Mouse (Mus musculus) mouse trophoblast stem cell (cell line): ENCODE results near the gene Vdac2.

ENCODE experiments used
- in situ Hi-C, 2 experiments: fragments of 300-500 bp; cut with MseI, MboI; formaldehyde crosslinking; loops; 2 replicates in 1 of 2; 3 replicates in 1 of 2; pipeline ENCODE4 v1.15.1; 2025

The Vdac2 gene

DNA sequence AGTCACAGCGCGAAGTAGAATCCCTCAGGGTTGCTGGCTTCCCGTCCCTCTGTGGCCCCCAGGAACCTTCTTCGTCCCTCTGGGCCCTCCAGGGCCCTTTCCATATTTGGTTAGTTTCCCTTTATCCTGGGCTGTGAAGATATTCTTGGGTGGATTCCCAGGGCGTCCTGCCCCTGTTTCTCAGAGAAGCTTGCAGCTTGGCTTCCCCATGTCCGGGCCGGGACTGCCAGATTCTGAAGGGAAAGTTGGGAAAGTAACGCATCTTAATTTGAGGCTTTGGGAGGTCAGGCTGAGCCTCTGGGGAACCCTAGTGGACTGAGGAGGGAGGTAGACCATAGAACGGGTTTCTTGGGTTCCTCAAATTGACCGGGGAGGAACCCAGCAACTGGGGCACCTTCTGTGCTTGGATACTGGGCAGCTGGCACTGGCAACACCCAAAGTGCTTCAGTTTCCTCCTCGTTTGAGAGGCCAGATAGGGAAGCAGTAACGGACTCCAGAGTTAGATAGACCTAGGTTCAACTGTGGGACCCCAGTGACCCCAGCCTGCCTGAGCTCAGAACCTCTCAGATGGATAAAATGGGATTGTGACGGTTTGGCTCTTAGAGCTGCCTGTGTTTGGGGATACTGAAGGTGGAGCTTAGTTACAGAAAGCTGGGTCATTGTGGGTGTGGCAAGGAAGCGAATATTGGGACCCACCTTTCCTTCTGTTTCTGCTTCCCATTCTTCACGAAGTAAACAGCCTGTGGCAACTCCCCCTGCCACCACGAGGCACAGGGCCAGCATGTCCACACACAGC is 27.2 kb downstream of the Vdac2 start:
- in situ Hi-C loops = no loop called here

DNA sequence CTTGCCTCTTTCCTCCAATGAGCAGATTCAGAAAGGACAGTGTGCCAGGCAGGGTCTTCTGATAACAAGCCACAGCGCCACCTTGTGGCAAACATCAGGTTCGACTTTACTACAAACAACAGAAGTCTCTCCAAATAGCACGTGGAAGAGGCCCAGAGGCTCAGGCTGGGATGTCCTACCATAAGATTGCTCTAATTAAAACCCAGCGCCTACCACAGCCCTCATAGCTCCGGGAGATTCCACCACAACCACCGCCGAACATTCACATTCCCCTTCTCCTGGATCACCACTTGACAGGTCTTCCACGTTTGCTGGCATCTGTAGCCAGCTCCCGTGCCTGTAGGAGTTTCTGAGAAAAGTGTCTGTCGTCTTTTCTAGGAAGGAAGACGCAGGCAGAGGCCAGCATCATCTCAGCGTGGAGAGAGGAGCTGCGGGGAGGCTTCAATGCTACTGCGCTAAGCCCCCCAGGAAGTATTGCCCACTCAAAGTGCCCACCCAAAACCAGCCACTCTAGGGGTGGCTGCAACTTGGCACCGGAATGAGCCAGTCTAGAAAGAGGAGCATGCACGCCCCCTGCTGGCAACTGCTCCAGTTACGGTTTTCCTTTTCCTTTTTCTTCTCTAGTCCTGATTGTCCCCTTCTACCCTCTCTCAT is 28.5 kb downstream of the Vdac2 start:
- in situ Hi-C loops = no loop called here

DNA sequence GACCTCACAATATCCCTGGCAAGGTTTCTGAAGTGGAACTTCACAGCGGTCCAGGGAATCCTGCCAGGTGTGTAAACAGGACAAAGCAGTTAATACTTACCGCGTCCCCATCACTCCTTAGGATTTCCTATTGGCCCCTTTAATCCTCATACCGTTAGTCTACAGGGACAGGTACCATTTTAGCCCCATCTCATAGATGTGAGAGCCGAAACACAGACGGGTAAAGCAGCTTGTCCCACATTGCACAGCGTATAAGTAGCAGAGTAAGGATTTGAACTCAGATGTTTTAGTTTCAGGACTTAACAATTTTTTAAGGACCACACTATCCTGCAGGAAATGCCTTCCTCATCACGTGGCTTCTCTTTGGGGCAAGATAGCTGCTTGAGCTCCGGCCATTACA is 29.2 kb downstream of the Vdac2 start:
- in situ Hi-C loops = no loop called here

DNA sequence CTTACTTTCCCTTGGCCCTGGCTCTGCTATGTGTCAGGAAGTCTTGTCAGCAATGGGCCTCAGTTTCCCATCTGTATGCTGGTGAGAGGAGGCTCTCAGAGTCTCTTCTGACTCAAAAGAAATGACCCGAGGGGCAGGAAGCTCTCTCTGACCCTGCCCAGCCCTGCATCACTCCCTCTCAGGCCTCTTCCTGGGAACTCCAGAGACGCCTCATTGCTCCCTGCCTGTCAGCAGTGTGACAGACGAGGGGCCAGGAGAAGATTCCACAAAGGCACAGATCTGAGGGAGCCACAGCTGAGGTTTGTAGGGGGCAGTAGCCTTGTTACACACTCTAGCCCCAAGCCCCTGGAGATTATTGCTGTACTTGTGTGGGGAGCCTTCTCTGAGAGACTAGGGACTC is 30.9 kb downstream of the Vdac2 start:
- in situ Hi-C loops = no loop called here

DNA sequence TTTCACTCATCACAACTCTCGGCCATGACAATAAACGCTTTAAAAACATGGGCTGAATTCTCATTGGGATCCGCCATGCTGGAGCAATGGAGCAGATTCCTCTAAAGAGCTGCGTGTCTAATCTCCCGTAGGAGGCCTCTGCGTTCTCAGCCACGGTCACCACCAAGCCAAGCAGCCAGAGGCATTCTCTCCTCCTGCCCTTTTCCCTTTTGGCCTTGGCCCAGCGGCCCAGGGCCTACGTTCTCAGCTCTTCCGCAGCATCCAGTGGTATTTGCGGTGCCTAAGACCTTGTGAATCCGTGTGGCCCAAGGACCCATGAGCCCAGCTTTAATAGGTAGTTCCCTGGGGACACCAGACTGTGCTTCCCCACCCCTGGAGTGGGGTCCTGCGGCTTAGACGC is 31.8 kb downstream of the Vdac2 start:
- in situ Hi-C loops = no loop called here

DNA sequence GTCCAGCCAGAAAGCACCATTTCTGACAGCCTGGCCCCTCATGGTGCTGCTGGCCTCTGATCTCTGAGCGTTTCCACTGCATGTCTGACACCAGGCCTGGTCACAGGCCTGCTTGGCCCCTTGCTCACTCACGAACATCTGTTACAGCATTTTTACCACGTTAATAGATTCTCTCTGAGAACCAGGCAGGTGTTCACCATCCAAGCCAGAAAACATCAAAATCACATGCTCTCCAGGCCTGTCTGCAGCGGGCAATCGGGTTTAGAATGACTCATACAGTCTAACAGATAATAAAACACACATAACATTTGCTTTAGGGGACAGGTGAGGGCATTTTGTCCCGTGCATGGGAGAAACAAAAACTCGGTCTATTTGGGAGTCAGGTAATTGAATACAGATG is 41.3 kb downstream of the Vdac2 start:
- in situ Hi-C loops = no loop called here

DNA sequence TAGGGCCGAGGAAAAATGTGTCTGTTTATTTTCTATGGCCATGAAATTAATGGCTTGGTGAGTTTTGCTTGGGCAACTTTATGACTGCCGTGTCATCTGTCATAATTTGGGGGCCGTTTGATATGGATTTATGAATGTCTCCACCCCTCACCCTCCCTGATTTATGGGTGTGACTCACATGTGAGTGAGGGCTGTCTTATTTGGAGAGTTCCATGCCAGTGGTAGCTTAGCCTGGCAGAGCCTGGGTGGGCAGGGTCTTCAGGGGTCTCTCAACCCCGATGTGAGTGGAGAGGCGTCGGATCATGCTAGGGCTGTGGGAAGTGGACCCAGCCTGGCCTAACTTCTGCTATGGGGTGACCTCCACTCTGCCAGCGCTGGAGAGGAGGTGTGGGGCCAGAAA is 41.8 kb downstream of the Vdac2 start:
- in situ Hi-C loops = no loop called here

DNA sequence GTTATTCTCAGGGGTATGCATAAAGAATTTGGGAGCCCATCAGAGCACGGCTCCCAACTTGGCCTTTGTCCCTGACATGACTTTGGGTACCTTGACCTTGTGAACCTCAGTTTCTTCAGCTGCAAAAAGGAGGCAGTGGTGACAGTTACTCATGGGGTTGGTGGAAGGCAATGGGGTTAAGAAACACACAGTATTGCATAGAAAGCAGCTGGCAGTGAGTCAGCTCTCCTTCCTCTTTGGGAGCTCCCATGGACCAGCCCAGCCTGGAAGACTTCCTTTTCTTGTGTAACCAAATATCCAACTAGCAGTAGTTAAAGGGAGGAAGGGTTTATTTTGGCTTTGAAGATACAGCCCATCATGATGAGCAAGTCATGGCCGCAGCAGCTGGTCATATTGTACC is 65.4 kb downstream of the Vdac2 start:
- in situ Hi-C loops = no loop called here

DNA sequence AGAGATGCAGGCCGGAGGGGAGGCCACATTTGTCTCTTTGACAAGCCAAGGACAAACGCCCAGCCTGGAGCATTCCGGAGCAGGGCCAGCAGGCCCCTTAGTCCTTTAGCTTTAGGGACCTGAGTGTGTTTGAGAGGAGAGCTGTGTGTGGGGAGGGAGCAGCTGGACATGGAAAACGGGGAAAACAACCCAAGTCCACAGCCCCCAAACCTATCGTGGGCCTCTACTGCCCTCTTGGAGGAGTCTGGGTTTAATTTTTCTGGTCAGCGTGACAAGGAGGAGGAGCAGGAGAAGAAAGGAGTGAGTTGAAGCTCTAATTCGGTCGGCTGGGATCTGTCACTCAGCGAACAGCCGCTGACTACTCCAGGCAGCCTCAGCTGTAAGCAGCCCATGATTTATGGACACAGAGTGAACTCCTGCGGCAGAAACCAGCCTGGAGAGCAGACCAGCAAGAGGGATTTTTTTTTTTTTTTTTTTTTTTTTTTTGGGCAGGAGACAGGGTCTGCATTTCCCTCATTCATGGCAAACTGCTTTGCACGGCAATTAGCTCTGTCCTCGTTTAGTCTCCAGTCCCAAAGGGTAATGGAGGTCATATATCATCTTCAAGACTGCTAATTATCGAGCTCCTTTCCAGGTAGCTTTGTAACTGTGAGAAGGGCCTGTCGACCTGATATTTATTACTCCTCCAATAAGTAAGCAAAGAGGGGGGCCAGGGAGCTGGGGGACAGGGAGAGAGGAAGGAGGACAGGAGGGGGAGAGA is 66.7 kb downstream of the Vdac2 start:
- in situ Hi-C loops = no loop called here

DNA sequence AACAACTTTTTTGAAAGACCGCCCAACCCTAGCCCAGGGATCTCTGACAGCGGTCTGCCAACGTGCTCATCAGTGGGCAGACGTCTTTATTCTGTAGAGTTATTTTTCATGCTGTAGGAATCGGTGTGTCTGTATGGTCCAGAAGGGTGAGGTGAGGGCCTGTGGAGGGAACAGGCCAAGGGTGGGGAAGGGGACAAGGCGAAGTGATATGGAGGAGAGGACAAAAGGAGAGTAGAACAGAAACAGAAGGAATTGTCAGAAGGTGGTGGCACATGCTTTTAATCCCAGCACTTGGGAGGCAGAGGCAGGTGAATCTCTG is 67.3 kb downstream of the Vdac2 start:
- in situ Hi-C loops = no loop called here
